Mouse (Mus musculus) layer of hippocampus, adult 9-10 months (tissue): ENCODE results near the gene Ambra1.
"Not testable (repeated sequence)": the region's sequence is repeated elsewhere in the genome, so short reads cannot be mapped to it uniquely, and the experiment has no call there.

Experiments used
- DNase-seq: peaks from one replicate; pipeline ENCODE4 v3.0.0; 2022; ENCODE audit warnings: low spot score

Ambra1 gene

DNA sequence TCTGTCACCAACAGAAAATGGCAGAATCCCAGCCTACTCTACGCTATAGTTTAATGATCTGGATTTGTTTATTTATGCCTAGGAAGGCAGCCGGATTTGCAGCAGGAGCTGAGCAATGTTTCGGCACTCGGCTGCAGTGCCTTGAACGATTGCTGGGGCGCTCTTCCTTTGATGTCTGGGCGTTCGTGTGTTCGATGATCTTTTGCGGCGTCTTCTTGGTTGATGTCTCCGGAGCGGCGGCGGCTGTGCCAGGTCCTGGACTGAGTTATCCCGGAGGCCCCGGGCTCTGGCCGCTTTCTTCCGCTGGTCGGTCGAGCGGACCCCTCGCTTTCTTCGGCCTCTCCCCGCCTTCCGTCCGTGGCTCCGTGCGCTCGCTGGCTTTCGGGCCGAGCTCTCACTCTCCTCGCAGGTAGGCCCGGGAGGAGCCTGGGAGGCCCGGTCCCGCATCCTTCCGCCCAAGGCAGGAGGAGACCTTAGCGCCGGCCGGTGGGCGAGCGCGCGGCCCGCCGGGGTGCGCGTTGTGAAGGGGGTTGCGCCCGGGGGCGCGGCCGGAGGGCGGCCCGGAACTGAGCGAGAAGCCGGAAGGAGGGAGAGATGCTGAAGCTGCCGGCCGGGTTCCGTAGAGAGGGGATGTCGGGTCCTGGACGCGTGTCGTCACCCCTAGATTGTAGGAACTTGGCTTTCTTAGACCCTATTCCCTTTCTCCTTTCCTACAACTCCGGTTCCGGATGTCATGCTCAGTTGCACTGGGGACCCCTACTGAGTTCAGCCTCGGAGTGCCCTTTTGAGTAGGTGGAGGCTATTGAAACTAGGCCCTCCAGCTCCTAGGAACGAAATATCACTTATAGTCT, at the start of gene Ambra1:
Gene Ambra1, plus strand, starts transcription at position 164 of the 851 bp plus-strand sequence.
- peak; percentile 77 for DNase-seq

DNA sequence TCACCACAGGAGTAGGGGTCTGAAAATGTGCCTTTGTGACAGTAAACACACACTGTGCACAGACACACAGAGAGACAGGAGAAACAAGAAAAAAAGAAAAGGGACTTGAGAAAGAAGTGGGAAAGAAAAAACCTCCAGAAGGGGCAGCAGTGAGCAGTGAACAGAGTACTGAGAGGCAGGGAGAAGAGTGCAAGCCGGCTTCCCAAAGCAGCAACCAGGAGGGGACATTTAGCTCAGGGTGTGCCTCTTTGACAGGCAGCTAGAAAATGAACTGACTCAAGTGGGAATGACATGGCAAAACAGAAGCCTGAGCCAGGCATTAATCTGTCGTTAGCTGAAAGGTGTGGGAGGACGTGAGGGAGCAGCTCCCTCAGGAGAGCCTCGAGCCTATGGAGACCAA, 47.1 kb upstream of the Ambra1 start:
- DNase-seq, result peak; percentile 44

- DNase-seq, result no peak
Observed at GRCm38 (mm10) chr2:91683919-91684318, 46.0 kb upstream of the Ambra1 start.

- DNase-seq, result no peak
Observed at GRCm38 (mm10) chr2:91689452-91689851, 40.5 kb upstream of the Ambra1 start.

DNA sequence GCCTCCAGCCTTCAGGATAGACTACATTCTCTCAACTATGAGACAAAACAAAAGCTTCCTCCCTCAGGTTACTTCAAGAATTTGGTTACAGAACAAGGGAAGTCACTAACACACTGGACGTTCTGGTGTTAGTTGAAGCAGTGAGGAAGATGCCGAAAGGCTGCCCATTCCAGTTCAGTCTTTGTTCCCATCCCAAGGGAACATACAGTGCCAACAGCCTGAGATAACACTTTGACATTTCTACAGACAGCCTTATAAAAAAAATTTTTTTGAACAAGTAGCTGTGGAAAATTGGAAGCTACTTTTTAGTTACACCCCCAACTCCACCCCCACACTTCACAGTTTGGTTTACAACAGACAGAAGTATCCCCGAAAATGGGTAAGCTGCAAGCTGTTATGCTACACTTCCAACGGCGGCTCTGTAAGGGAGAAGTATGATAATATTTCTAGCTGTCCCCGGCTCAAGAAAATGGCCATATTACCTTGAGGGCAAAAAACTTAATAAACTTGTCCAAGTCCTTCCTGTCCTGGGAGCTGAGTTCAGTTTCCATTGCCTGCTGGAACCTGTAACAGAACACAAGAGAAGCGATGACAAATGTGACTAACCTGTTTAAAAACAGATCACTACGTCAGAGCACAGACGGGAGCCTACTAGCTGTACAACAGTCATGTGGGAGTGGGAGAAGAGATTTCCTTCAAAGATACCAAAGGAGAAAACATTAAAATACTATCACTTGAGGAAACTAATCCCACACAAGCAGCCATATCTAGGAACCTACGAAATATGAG, 34.3 kb upstream of the Ambra1 start:
- DNase-seq, result no peak

DNA sequence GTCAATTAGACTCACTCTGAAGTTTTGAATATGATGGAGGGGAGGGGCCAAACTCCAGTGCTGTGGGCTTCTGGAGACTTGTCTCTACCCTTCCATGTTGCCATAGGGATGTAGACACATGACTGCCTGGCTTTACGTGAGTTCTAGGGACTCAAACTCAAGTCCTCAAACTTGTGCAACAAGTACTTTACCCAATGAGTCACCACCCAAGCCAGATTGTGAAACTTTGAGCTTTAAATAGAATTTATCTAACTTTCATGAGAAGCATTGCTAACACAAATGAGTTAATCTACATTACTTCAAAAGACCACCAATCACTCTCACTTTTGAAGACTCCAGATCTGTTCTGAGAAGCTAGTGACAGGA, 33.7 kb upstream of the Ambra1 start:
- DNase-seq, result no peak

DNA sequence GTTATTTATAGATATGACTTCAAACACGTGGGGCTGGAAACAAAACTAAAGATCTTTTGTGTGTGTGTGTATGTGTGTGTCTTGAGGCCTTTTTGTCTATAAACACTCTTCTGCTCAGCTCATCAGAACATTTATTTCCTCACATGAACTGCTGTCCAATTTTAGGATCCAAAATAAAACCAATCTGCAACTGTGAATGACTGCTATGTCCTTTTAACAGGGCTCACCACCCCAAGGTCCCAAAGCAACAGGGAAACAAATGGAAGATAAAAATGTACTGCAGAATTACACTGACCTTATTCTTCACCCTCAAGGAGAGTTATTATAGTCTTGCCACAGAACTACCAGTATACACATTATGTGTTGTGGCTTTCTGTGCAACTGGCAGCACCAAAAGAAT, 30.7 kb upstream of the Ambra1 start:
- DNase-seq, result no peak

DNA sequence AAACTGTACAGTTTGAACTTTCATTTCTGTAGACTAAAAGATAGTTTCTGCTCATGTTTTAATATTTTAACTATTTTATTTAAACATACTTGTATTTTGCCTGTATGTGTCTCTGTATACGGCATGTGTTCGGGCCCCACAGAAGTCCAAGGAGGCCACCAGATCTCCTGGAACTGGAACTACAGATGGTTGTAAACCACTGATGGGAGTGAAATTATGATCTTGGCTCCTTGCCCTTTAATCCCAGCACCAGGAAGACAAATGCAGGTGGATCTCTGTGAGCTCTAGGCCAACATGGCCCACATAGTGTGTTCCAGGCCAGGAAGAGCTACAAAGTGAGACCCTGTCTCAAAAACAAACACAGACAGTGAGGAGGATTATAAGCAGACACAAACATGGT, 28.6 kb upstream of the Ambra1 start:
- no peak for DNase-seq

GRCm38 (mm10) chr2:91705736-91706135, 24.2 kb upstream of the Ambra1 start:
- DNase-seq, result no peak

DNA sequence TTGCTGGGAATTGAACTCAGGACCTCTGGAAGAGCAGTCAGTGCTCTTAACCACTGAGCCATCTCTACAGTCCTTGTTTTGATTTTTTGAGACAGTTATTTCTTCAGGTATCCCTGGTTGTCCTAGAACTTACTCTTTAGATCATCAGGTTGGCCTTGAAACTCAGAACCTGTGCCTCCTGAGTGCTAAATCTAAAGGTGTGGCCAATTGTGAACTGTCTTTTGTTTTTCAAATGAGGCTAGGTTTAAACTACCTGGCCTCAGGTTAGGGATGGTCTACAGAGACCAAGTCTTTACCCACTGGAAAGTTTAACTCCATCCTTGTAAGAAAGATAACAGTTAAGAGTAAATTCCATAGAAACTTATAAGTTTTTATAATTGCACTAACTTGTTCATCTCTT, 23.5 kb upstream of the Ambra1 start:
- no peak for DNase-seq

- DNase-seq, result no peak
Observed at GRCm38 (mm10) chr2:91708361-91708760, 21.6 kb upstream of the Ambra1 start.

- peak; percentile 62 for DNase-seq
Observed at GRCm38 (mm10) chr2:91710272-91711234, 19.4 kb upstream of the Ambra1 start, which contains the start of the genes Atg13 and Harbi1. Gene Atg13 (minus strand): TSS chr2:91710576. Gene Harbi1 (plus strand): TSS chr2:91710852.

- no peak for DNase-seq
Observed at GRCm38 (mm10) chr2:91711256-91711925, 18.5 kb upstream of the Ambra1 start.

DNA sequence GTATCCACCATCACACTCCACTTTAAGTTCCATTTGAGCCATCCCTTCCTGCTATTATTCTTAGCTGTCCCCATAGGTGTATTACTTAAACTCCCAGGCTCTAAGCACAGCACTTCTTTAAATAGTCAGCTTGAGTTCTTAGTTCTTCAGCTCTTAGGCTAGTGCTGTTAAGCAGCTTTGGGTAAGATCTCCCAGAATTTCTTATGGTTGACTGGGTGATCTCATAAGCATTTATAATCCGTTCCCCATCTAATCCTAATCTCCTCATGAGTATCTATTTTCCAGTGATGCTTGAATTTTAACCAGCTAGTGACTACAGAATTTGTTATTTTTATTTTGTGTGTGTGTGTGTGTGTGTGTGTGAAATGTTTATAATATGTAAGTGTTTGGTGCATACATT, 15.0 kb upstream of the Ambra1 start:
- no peak for DNase-seq

DNA sequence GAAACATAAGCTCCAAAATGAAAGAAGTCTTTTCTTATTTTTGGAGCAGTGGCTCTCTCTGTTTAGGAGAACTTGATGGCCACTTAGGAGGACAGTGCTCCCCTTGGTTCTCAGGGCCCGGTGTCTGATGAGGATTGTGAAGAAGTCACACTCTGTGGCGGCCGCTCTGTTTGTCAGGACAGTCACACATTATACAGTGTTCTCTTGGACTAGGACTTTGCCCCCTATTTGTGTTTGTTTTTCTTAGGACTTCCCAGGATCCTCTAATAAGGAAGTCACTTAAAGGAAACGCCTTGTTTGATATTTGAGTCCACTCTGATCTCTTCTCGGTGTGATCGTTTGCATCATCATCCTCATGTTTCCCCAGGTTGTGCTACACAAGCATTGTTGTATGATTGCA, 11.7 kb upstream of the Ambra1 start:
- no peak for DNase-seq

DNA sequence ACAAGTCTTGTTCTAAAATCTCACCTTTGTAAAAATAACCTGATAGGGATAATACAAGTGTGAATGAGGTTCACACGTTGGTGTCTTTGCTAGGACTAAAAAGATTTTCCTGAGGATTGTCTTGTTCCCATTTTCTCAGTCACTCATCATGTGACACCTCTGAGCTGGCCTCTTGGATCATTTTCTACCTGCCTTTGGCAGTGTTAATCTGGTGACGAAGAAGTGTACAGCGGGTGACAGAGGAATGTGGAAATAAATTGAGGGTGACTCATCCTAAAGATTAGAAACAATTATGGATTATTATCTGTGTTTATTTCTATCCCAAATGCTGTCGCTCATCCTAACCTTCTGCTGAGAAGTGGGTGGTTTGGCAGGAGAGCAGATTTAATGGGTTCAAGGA, 6.6 kb upstream of the Ambra1 start:
- DNase-seq, result no peak

DNA sequence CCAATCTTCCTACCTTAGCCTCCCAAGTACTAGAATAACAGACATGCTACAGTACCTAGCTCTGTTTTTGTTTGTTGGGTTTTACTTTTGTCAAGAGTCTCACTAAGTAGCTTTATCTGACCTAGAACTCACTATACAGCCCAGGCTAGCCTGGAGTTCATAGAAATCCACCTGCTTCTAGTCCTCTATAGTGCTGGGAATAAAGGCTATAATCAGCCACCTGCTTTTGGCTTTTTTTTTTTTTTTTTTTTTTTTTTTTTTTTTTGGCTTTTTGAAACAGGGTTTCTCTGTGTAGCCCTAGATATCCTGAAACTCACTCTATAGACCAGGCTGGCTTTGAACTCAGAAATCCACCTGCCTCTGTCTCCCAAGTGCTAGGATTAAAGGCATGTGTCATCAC, 6.0 kb upstream of the Ambra1 start:
- DNase-seq, result no peak

GRCm38 (mm10) chr2:91724716-91725115, 5.2 kb upstream of the Ambra1 start:
- no peak for DNase-seq

DNA sequence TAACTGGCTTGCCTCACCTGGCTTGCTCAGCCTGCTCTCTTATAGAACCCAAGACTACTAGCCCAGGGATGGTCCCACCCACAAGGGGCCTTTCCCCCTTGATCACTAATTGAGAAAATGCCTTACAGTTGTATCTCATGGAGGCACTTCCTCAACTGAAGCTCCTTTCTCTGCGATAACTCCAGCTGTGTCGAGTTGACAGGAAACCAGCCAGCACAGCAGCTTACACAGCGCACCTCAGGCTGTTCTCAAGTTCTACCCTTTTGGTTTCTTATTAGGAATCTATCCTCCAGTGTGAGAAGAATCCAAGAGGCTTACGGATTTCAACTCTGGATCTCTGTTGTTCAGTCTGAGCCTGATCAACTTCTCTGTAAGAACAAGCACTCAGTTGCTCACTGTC, 4.5 kb upstream of the Ambra1 start:
- DNase-seq, result not testable (repeated sequence)

DNA sequence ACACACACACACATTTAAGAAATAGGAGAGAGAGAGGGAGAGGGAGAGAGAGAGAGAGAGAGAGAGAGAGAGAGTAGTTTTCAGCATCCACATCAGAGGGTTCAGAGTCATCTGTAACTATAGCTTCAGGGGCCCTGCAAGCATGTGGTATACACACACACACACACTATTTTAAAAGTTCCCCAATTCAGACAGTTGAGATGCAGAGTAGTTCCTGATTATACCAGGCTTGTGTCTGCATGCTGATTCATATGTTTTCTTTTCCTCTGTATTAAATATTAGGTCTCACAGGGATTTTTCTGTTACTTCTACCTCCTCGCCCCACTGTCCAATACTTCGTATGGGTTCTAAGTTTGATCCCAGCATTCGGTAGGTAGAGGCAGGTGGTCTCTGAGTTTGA, 2.9 kb upstream of the Ambra1 start:
- DNase-seq, result no peak

DNA sequence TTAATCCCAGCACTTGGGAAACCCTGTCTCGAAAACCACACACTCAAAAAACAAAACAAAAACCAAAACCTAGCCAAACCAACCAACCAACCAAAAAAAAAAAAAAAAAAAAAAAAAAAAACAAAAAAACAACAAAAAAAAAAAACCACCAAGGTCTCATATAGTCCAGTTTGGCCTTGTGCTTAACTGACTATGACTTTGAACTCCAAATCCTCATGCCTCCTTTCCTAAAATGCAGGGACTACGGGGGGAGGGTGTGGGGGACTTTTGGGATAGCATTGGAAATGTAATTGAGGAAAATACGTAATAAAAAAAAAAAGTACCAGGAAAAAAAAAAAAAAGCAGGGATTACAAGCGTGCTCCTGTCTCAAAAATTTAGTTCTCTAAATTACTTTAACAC, 363 bp upstream of the Ambra1 start:
- no peak for DNase-seq

GRCm38 (mm10) chr2:91735221-91735620, 5.3 kb downstream of the Ambra1 start:
- no peak for DNase-seq
